20 mouse cellular contexts compared by ENCODE assay signal in the genomic region with DNA sequence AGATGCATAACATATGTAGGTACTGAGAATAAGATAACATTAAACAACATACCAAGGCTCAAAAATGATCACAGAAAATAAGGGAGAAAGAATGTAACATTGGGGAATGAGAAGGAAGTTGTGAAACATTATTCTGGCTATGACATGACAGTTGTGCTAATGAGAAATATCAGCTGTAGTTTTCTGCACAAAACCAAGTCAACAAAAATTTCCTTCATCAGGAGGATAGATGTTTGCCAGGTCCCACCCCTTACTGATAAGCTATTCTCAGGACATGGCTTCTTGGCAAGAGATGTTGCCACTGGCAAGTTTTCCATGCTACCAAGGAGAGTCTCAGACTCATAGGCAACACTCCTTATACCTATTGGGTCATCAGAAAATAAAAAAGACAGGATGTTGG.
DNase-seq lines count a peak whose midpoint lies in the region; ATAC-seq lines count a peak whose summit lies in the region.
"Had no signal": no experiment of that assay in that cellular context is flagged by ENCODE, and none has a peak within 500 bp of the region (broad histone marks: within the 10 kb centered on the region; RNA-seq: fewer than 3 reads in every experiment).

No protein-coding gene starts in this region.

- H3K27ac ChIP-seq in intestine, embryonic 16.5 days (ENCODE audit: low read length) = no peak overlapping the region
- H3K27ac ChIP-seq: kidney, embryonic 15.5 days; limb, embryonic 13.5 days; liver, embryonic 12.5 days; macrophage had no signal

- no peak overlapping the region for H3K4me3 ChIP-seq in intestine, embryonic 16.5 days (ENCODE audit: low read length)
- H3K4me3 ChIP-seq: kidney, embryonic 15.5 days; limb, embryonic 13.5 days; liver, embryonic 12.5 days had no signal

- H3K4me1 ChIP-seq in intestine, embryonic 16.5 days (ENCODE audit: control insufficient read depth, insufficient read depth, low read length) = no peaks in the 10 kb centered on the region
- H3K4me1 ChIP-seq: kidney, embryonic 15.5 days; limb, embryonic 13.5 days; liver, embryonic 12.5 days had no signal

- H3K36me3 ChIP-seq in intestine, embryonic 16.5 days (ENCODE audit: control insufficient read depth, insufficient read depth, low read length) = no peaks in the 10 kb centered on the region
- H3K36me3 ChIP-seq: kidney, embryonic 15.5 days; limb, embryonic 13.5 days; liver, embryonic 12.5 days had no signal

- intact Hi-C loops in heart, postnatal 36 days (cut with DNase I) = no loop called here

- no peaks in the 10 kb centered on the region for H3K9me3 ChIP-seq in intestine, embryonic 16.5 days (ENCODE audit: control insufficient read depth, low read length)
- H3K9me3 ChIP-seq: kidney, embryonic 15.5 days; limb, embryonic 13.5 days; liver, embryonic 12.5 days had no signal

- no peak overlapping the region for H3K9ac ChIP-seq in intestine, embryonic 16.5 days (ENCODE audit: low read depth, low read length)
- H3K9ac ChIP-seq: kidney, embryonic 15.5 days; limb, embryonic 13.5 days; liver, embryonic 12.5 days had no signal

- no peak for ATAC-seq in megakaryocyte progenitor cell, adult 5-6 weeks (replicated peaks; ENCODE audit: poor library complexity)
- no peak for ATAC-seq in intestine, embryonic 16.5 days
- ATAC-seq: forebrain, embryonic 14.5 days; hindbrain, embryonic 16.5 days; intestine, postnatal 0 days; liver, embryonic 12.5 days had no signal

- no peaks in the 10 kb centered on the region for H3K27me3 ChIP-seq in intestine, embryonic 16.5 days (replicated peaks; ENCODE audit: control insufficient read depth, insufficient read depth, low read length)
- H3K27me3 ChIP-seq: kidney, embryonic 15.5 days; limb, embryonic 13.5 days; liver, embryonic 12.5 days had no signal

- H3K4me2 ChIP-seq in intestine, embryonic 16.5 days (ENCODE audit: low read depth, low read length) = no peak overlapping the region
- H3K4me2 ChIP-seq: kidney, embryonic 15.5 days; limb, embryonic 13.5 days; liver, embryonic 12.5 days; midbrain, embryonic 11.5 days had no signal

- DNase-seq in cerebellum, postnatal 10 days = peak; percentile 9 to 28
- no peak for DNase-seq in cerebellum, adult 11 months
- DNase-seq in lung, adult 18-20 months = peak; percentile 4 to 21
- DNase-seq in lung, postnatal 14 days = no peak
- peak; percentile 24 to 29 for DNase-seq in heart, postnatal 36 days
- DNase-seq: adrenal gland, postnatal 14 days; cerebellum, adult 8-10 months; right cerebral cortex, adult 18-20 months; right cerebral cortex, postnatal 4 days; thymus, postnatal 36 days had no signal

Comparison
In these comparisons a context has a peak if more than half of its experiments do, and no peak if none do; other contexts are left out.
1. DNase-seq: peak in cerebellum, postnatal 10 days (2 of 2), lung, adult 18-20 months (2 of 2) and heart, postnatal 36 days (2 of 2); none in cerebellum, adult 11 months (single experiment) and lung, postnatal 14 days (single experiment).